Mouse (Mus musculus): Measurements from ENCODE around the gene Ip6k1. TPM values are rescaled to one million over a fixed set of nuclear protein-coding genes. Genes with fewer than 3 reads are reported as not detected.

Gene Ip6k1
- total RNA-seq (2015; ENCODE audit: low replicate concordance) (46.5 and 62.5 TPM in 2 replicates), total RNA-seq (2017; ENCODE audit: low replicate concordance) (71.1 and 159 TPM in 2 replicates)

- ATAC-seq (replicated peaks; ENCODE audit: low FRiP score, poor library complexity, severe bottlenecking), result peak; percentile 97
Observed at GRCm38 (mm10) chr9:108001922-108002770, at the start of gene Ip6k1. TSS of gene Ip6k1 (plus strand) at chr9:108002501.

- no peak for ATAC-seq (replicated peaks; ENCODE audit: low FRiP score, poor library complexity, severe bottlenecking)
Observed at GRCm38 (mm10) chr9:107955613-107956289, 46.5 kb upstream of the Ip6k1 start.

- ATAC-seq (replicated peaks; ENCODE audit: low FRiP score, poor library complexity, severe bottlenecking), result no peak
Observed at GRCm38 (mm10) chr9:107957141-107957540, 45.2 kb upstream of the Ip6k1 start.

GRCm38 (mm10) chr9:107959896-107960295 lies 42.4 kb upstream of the Ip6k1 start:
- ATAC-seq (replicated peaks; ENCODE audit: low FRiP score, poor library complexity, severe bottlenecking), result no peak

GRCm38 (mm10) chr9:107960928-107961327 lies 41.4 kb upstream of the Ip6k1 start:
- no peak for ATAC-seq (replicated peaks; ENCODE audit: low FRiP score, poor library complexity, severe bottlenecking)

- no peak for ATAC-seq (replicated peaks; ENCODE audit: low FRiP score, poor library complexity, severe bottlenecking)
Observed at GRCm38 (mm10) chr9:107961351-107961762, 40.9 kb upstream of the Ip6k1 start.

- no peak for ATAC-seq (replicated peaks; ENCODE audit: low FRiP score, poor library complexity, severe bottlenecking)
Observed at GRCm38 (mm10) chr9:107961881-107962280, 40.4 kb upstream of the Ip6k1 start.

- no peak for ATAC-seq (replicated peaks; ENCODE audit: low FRiP score, poor library complexity, severe bottlenecking)
Observed at GRCm38 (mm10) chr9:107962916-107963315, 39.4 kb upstream of the Ip6k1 start.

GRCm38 (mm10) chr9:107963700-107964099 lies 38.6 kb upstream of the Ip6k1 start:
- peak; percentile 81 for ATAC-seq (replicated peaks; ENCODE audit: low FRiP score, poor library complexity, severe bottlenecking)

GRCm38 (mm10) chr9:107964681-107965080 lies 37.6 kb upstream of the Ip6k1 start:
- no peak for ATAC-seq (replicated peaks; ENCODE audit: low FRiP score, poor library complexity, severe bottlenecking)

- no peak for ATAC-seq (replicated peaks; ENCODE audit: low FRiP score, poor library complexity, severe bottlenecking)
Observed at GRCm38 (mm10) chr9:107966676-107967075, 35.6 kb upstream of the Ip6k1 start.

- ATAC-seq (replicated peaks; ENCODE audit: low FRiP score, poor library complexity, severe bottlenecking), result no peak
Observed at GRCm38 (mm10) chr9:107967437-107967836, 34.9 kb upstream of the Ip6k1 start.

- ATAC-seq (replicated peaks; ENCODE audit: low FRiP score, poor library complexity, severe bottlenecking), result no peak
Observed at GRCm38 (mm10) chr9:107968531-107968930, 33.8 kb upstream of the Ip6k1 start.

GRCm38 (mm10) chr9:107970311-107970710 lies 32.0 kb upstream of the Ip6k1 start:
- no peak for ATAC-seq (replicated peaks; ENCODE audit: low FRiP score, poor library complexity, severe bottlenecking)

- peak; percentile 74 for ATAC-seq (replicated peaks; ENCODE audit: low FRiP score, poor library complexity, severe bottlenecking)
Observed at GRCm38 (mm10) chr9:107971690-107972541, 30.4 kb upstream of the Ip6k1 start.

GRCm38 (mm10) chr9:107974491-107975171 lies 27.7 kb upstream of the Ip6k1 start:
- ATAC-seq (replicated peaks; ENCODE audit: low FRiP score, poor library complexity, severe bottlenecking), result peak; percentile 64

GRCm38 (mm10) chr9:107975399-107976386 lies 26.6 kb upstream of the Ip6k1 start, which contains the start of gene Uba7:
TSS of gene Uba7 (plus strand) at chr9:107975505.
- peak; percentile 65 for ATAC-seq (replicated peaks; ENCODE audit: low FRiP score, poor library complexity, severe bottlenecking)

- no peak for ATAC-seq (replicated peaks; ENCODE audit: low FRiP score, poor library complexity, severe bottlenecking)
Observed at GRCm38 (mm10) chr9:107978815-107979214, 23.5 kb upstream of the Ip6k1 start.

Data from erythroid progenitor cell, adult 5-6 weeks (primary cell).